ENCODE assay signal across 6 mouse cellular contexts in genomic region chr13:12630252-12630651, GRCm38 (mm10).
DNase-seq lines count a peak whose midpoint lies in the region; ATAC-seq lines count a peak whose summit lies in the region.
"Not testable (repeated sequence)": the region's sequence is repeated elsewhere in the genome, so short reads cannot be mapped to it uniquely, and the experiment has no call there.

No protein-coding gene starts in this region.

- H3K27ac ChIP-seq in embryonic facial prominence, embryonic 14.5 days (replicated peaks; ENCODE audit: low read depth, low read length): not testable (repeated sequence)
- H3K27ac ChIP-seq in lung, embryonic 15.5 days: peak overlapping the region; percentile 83
- H3K27ac ChIP-seq in stomach, embryonic 16.5 days (ENCODE audit: low read length): peak overlapping the region; percentile 42; the same call in 1 of the 2 replicates

- H3K4me1 ChIP-seq in embryonic facial prominence, embryonic 14.5 days (ENCODE audit: control insufficient read depth, insufficient read depth, low read length); lung, embryonic 15.5 days; stomach, embryonic 16.5 days (ENCODE audit: control insufficient read depth, insufficient read depth, low read length): not testable (repeated sequence)

- H3K36me3 ChIP-seq in embryonic facial prominence, embryonic 14.5 days (ENCODE audit: control insufficient read depth, insufficient read depth, low read length); lung, embryonic 15.5 days; stomach, embryonic 16.5 days (ENCODE audit: control insufficient read depth, insufficient read depth, low read length): not testable (repeated sequence)

- not testable (repeated sequence) for H3K27me3 ChIP-seq in embryonic facial prominence, embryonic 14.5 days (replicated peaks; ENCODE audit: control insufficient read depth, insufficient read depth, low read length); lung, embryonic 15.5 days; stomach, embryonic 16.5 days (ENCODE audit: control insufficient read depth, insufficient read depth, low read length)

- 85% methylated on average over 5 of the region's 5 CpGs for WGBS in embryonic facial prominence, embryonic 14.5 days
- WGBS in lung, embryonic 15.5 days: 55% methylated on average over 5 of the region's 5 CpGs
- 67% methylated on average over 5 of the region's 5 CpGs for WGBS in stomach, embryonic 16.5 days

- not testable (repeated sequence) for H3K4me2 ChIP-seq in embryonic facial prominence, embryonic 14.5 days (ENCODE audit: low read depth, low read length); lung, embryonic 15.5 days; stomach, embryonic 16.5 days (ENCODE audit: low read depth, low read length)

- ATAC-seq in embryonic facial prominence, embryonic 14.5 days (ENCODE audit: low read depth): peak; percentile 74
- peak; percentile 81 for ATAC-seq in lung, embryonic 15.5 days (ENCODE audit: borderline replicate concordance, extremely low read depth, low FRiP score, low TSS enrichment)
- ATAC-seq in stomach, embryonic 16.5 days (ENCODE audit: insufficient read depth, low FRiP score): peak; percentile 58

- not testable (repeated sequence) for H3K9ac ChIP-seq in embryonic facial prominence, embryonic 14.5 days (ENCODE audit: low read depth, low read length); lung, embryonic 15.5 days; stomach, embryonic 16.5 days (ENCODE audit: low read length)

- peak; percentile 3 for DNase-seq in embryonic facial prominence, embryonic 14.5 days (ENCODE audit: low spot score)
- peak; percentile 49 to 54 for DNase-seq in lung, adult 18-20 months
- peak; percentile 3 for DNase-seq in lung, postnatal 10 days
- DNase-seq in lung, postnatal 4 days: peak; percentile 12 to 53

- H3K4me3 ChIP-seq in embryonic facial prominence, embryonic 14.5 days (ENCODE audit: low read depth, low read length); lung, embryonic 15.5 days; stomach, embryonic 16.5 days (replicated peaks; ENCODE audit: low read length): not testable (repeated sequence)

- H3K9me3 ChIP-seq in embryonic facial prominence, embryonic 14.5 days (ENCODE audit: control insufficient read depth, low read length); lung, embryonic 15.5 days; stomach, embryonic 16.5 days (replicated peaks; ENCODE audit: control insufficient read depth, low read length): not testable (repeated sequence)
